Mouse (Mus musculus): ENCODE measurements around the gene Esf1. TPM values are rescaled to one million over a fixed set of nuclear protein-coding genes. Genes with fewer than 3 reads are reported as not detected.
A peak's percentile ranks its signal among the peaks of the same experiment; 100 is the strongest.

Esf1 gene
- polyA plus RNA-seq, 1 experiment, result 1.7 TPM

DNA sequence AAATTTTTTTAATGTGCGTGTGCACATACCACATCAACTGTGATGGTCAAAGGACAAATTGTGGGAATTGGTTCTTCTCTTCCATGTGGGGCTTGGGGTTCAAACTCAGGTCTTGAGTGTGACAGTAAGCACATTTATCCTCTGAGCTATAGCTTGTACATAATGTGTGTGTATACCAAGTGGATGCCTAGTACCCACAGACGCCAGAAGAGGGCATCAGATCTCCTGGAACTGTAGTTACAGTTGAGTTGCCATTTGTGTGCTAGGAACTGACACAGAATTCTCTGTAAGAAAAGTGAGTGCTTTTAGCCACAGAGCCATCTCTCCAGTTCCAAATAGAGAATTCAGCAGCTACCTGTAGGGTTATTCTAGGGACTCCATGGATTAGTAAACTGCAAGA, 44.8 kb downstream of the Esf1 start:
- TF ChIP-seq CTCF (IDR thresholded peaks at IDR 0.05; ENCODE audit: borderline replicate concordance, control insufficient read depth, extremely low read depth, insufficient read depth, low read length, poor library complexity), result no peak
- TF ChIP-seq POLR2A (IDR thresholded peaks at IDR 0.05; ENCODE audit: control insufficient read depth, extremely low read depth, insufficient read depth, low read length, poor library complexity), result no peak
- H3K4me1 ChIP-seq (replicated peaks; ENCODE audit: control insufficient read depth, insufficient read depth, low read length), result no peaks in the 10 kb centered on the region
- 98% methylated on average over 2 of the region's 2 CpGs for WGBS
- no peak overlapping the region for H3K27ac ChIP-seq (ENCODE audit: control insufficient read depth, insufficient read depth, low read length)
- no peak overlapping the region for H3K4me3 ChIP-seq (ENCODE audit: control insufficient read depth, insufficient read depth, low read length)
- H3K36me3 ChIP-seq (ENCODE audit: control insufficient read depth, insufficient read depth, low read length), result peaks cover 50% of the 10 kb centered on the region
- H3K27me3 ChIP-seq (ENCODE audit: control insufficient read depth, insufficient read depth, low read length), result no peaks in the 10 kb centered on the region
- peak; percentile 3 for DNase-seq

DNA sequence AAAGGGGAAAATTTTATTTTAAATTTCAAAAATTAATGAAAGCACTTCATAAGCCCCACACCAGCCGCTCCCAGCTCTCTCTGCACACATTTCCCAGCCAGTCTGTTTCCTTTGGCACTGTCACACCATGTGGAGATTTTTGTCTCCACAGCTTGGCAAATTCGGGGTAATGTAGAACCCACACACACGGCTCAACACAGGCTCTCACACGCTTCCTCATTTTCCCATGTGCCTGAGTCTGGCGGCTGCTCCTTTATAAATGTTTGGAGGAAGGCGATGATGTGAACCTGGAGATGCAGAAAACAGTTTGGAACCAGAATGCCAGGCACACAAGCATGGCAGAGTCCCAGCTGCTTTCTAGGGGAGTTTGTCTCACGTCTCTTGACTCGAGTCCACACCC, 56.5 kb downstream of the Esf1 start:
- 85% methylated on average over 8 of the region's 8 CpGs for WGBS
- no peak for DNase-seq

DNA sequence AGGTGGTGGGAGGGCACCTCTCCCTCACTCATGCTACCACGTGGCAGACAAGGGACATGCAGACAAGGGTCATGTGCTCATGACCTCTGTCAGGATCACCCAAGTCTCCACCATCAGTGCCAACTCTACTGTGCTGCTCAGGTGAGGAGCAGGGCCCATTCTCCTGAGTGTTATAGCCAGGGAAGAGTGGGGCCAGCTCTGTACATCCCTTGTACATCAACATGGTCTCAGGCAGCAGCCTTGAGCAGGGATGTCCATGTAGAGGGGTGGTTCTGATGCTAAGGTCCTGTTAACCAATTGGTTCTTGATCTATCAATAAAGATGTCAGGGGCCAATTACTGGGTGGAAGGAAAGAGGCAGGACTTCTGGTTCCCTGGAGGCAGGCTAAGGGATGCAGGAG, 61.4 kb downstream of the Esf1 start:
- Histone ChIP-seq H3K27me3 (ENCODE audit: control insufficient read depth, insufficient read depth, low read length) (no peaks in the 10 kb centered on the region), H3K4me3 (ENCODE audit: control insufficient read depth, insufficient read depth, low read length) (no peak overlapping the region), H3K36me3 (ENCODE audit: control insufficient read depth, insufficient read depth, low read length) (no peaks in the 10 kb centered on the region), H3K27ac (ENCODE audit: control insufficient read depth, insufficient read depth, low read length) (no peak overlapping the region), H3K4me1 (replicated peaks; ENCODE audit: control insufficient read depth, insufficient read depth, low read length) (no peaks in the 10 kb centered on the region; the same call in 1 of the 2 replicates)
- TF ChIP-seq CTCF (IDR thresholded peaks at IDR 0.05; ENCODE audit: borderline replicate concordance, control insufficient read depth, extremely low read depth, insufficient read depth, low read length, poor library complexity), result no peak
- TF ChIP-seq POLR2A (IDR thresholded peaks at IDR 0.05; ENCODE audit: control insufficient read depth, extremely low read depth, insufficient read depth, low read length, poor library complexity), result no peak
- no peak for DNase-seq
- 48% methylated on average over 1 of the region's 1 CpGs for WGBS

More for the DNA sequence above, 56.5 kb downstream of the Esf1 start:
- H3K36me3 ChIP-seq (ENCODE audit: control insufficient read depth, insufficient read depth, low read length), result no peaks in the 10 kb centered on the region
- no peaks in the 10 kb centered on the region; the same call in 1 of the 2 replicates for H3K4me1 ChIP-seq (replicated peaks; ENCODE audit: control insufficient read depth, insufficient read depth, low read length)
- TF ChIP-seq CTCF (IDR thresholded peaks at IDR 0.05; ENCODE audit: borderline replicate concordance, control insufficient read depth, extremely low read depth, insufficient read depth, low read length, poor library complexity) (no peak), POLR2A (IDR thresholded peaks at IDR 0.05; ENCODE audit: control insufficient read depth, extremely low read depth, insufficient read depth, low read length, poor library complexity) (no peak)
- H3K4me3 ChIP-seq (ENCODE audit: control insufficient read depth, insufficient read depth, low read length), result no peak overlapping the region
- no peak overlapping the region for H3K27ac ChIP-seq (ENCODE audit: control insufficient read depth, insufficient read depth, low read length)
- H3K27me3 ChIP-seq (ENCODE audit: control insufficient read depth, insufficient read depth, low read length), result no peaks in the 10 kb centered on the region

DNA sequence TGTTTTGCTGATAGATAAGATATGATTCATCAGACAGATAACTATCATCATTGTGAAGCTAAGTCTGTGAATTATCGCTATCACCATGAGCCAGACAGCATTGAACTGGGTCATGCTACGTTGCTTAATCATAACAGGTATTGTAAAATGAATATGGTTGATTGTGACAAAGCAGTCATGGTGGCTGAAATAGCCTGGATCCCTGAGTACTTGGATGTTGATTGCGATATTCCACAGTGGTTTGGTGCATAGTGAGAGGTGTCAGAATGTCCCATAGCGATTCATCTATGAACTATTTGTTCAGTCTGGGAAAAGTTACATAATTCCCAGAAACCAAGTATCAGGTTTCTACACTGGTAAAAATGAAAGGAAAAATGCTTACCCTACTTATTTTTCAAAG, 62.7 kb downstream of the Esf1 start:
- no peaks in the 10 kb centered on the region for H3K27me3 ChIP-seq (ENCODE audit: control insufficient read depth, insufficient read depth, low read length)
- no peak for TF ChIP-seq POLR2A (IDR thresholded peaks at IDR 0.05; ENCODE audit: control insufficient read depth, extremely low read depth, insufficient read depth, low read length, poor library complexity)
- no peak for TF ChIP-seq CTCF (IDR thresholded peaks at IDR 0.05; ENCODE audit: borderline replicate concordance, control insufficient read depth, extremely low read depth, insufficient read depth, low read length, poor library complexity)
- no peak overlapping the region for H3K4me3 ChIP-seq (ENCODE audit: control insufficient read depth, insufficient read depth, low read length)
- no peak overlapping the region for H3K27ac ChIP-seq (ENCODE audit: control insufficient read depth, insufficient read depth, low read length)
- no peaks in the 10 kb centered on the region for H3K36me3 ChIP-seq (ENCODE audit: control insufficient read depth, insufficient read depth, low read length)
- 90% methylated on average over 4 of the region's 4 CpGs for WGBS
- H3K4me1 ChIP-seq (replicated peaks; ENCODE audit: control insufficient read depth, insufficient read depth, low read length), result no peaks in the 10 kb centered on the region
- no peak for DNase-seq

DNA sequence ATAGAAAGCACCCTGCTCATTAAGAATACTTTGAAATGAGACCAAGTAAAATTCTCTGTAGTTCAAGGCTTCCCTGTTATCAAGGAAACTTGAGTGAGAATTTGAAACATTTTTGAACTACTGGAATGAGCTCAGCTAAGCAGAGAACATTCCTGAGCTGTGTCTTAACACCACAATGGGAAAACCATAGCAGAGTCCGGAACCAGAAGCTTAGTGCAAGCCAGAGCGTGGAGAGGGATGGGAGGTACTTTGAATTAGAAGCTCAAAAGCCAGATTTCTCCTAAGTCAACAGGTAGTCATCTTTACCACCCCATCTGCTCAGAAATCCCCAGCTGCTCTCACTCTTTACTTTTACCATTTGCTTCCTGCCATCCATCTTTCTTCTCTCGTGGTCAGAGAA, 65.4 kb downstream of the Esf1 start:
- TF ChIP-seq CTCF (IDR thresholded peaks at IDR 0.05; ENCODE audit: borderline replicate concordance, control insufficient read depth, extremely low read depth, insufficient read depth, low read length, poor library complexity), result no peak
- TF ChIP-seq POLR2A (IDR thresholded peaks at IDR 0.05; ENCODE audit: control insufficient read depth, extremely low read depth, insufficient read depth, low read length, poor library complexity), result no peak
- DNase-seq, result no peak
- Histone ChIP-seq H3K4me1 (replicated peaks; ENCODE audit: control insufficient read depth, insufficient read depth, low read length) (no peaks in the 10 kb centered on the region), H3K27me3 (ENCODE audit: control insufficient read depth, insufficient read depth, low read length) (no peaks in the 10 kb centered on the region), H3K27ac (ENCODE audit: control insufficient read depth, insufficient read depth, low read length) (no peak overlapping the region), H3K4me3 (ENCODE audit: control insufficient read depth, insufficient read depth, low read length) (no peak overlapping the region), H3K36me3 (ENCODE audit: control insufficient read depth, insufficient read depth, low read length) (no peaks in the 10 kb centered on the region)
- 67% methylated on average over 3 of the region's 3 CpGs for WGBS

DNA sequence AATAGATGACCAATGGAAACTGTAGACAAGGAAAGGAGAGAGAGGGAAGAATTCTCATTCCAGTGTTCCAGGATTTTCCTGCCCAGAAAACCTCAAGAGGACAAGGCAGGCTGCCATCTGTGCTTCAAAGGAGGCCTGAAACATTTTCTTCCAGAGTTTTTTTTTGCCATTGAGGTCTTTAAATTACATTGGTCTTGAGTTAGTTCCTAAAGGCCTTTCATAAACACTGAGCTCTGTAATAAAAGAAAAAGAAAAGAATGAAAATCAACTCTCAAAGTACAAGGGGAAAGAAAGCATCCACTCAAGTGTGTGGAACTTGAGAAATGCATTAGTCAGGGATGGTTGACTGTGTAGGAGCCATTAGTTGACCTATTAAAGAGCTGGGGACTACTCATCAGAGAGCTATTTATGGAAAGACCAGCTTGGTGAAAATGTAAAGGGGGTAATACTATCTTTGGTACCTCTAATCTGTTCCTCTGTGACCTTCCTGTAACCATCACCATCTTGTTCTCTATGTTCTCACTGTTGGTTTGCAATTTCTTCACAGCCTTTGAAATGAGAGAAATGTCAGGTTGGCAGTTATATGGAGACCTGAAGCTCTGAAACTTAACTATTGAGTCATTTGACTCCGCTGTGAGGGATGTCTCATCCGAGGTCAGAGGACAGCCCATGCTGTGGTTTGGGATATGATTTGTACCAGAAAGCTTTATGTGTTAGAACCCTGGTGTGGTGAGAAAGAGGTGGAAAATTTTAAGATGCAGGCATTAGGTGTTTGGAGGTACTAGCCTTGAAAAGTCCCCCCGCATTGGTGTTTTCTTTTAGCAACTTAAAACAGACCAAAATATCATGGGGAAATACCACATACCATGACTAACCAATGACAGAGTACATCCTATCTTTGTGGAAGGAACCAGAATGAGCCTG, 69.6 kb downstream of the Esf1 start:
- no peak for DNase-seq
- TF ChIP-seq CTCF (IDR thresholded peaks at IDR 0.05; ENCODE audit: borderline replicate concordance, control insufficient read depth, extremely low read depth, insufficient read depth, low read length, poor library complexity) (no peak), POLR2A (IDR thresholded peaks at IDR 0.05; ENCODE audit: control insufficient read depth, extremely low read depth, insufficient read depth, low read length, poor library complexity) (no peak)
- Histone ChIP-seq H3K27me3 (ENCODE audit: control insufficient read depth, insufficient read depth, low read length) (no peaks in the 10 kb centered on the region), H3K4me1 (replicated peaks; ENCODE audit: control insufficient read depth, insufficient read depth, low read length) (no peaks in the 10 kb centered on the region), H3K27ac (ENCODE audit: control insufficient read depth, insufficient read depth, low read length) (no peak overlapping the region), H3K4me3 (ENCODE audit: control insufficient read depth, insufficient read depth, low read length) (no peak overlapping the region), H3K36me3 (ENCODE audit: control insufficient read depth, insufficient read depth, low read length) (no peaks in the 10 kb centered on the region)
- 88% methylated on average over 3 of the region's 3 CpGs for WGBS
